Comparison of ENCODE assay signal across 25 mouse cellular contexts in genomic region chr12:116436125-116436524, GRCm38 (mm10). TPM values are rescaled to one million over a fixed set of nuclear protein-coding genes. Genes with fewer than 3 reads are reported as not detected.
DNase-seq lines count a peak whose midpoint lies in the region; ATAC-seq and TF ChIP-seq lines count a peak whose summit lies in the region.
"Had no signal": no experiment of that assay in that cellular context is flagged by ENCODE, and none has a peak within 500 bp of the region (broad histone marks: within the 10 kb centered on the region; RNA-seq: fewer than 3 reads in every experiment).

No protein-coding gene starts in this region.

- 88% methylated on average over 3 of the region's 3 CpGs for WGBS in liver, adult 2 months
- 66% methylated on average over 3 of the region's 3 CpGs for WGBS in liver, postnatal 0 days (ENCODE audit: insufficient replicate concordance)

- no peaks in the 10 kb centered on the region for H3K27me3 ChIP-seq in liver, adult 2 months (ENCODE audit: control insufficient read depth, insufficient read depth, low read length)
- H3K27me3 ChIP-seq in liver, postnatal 0 days (ENCODE audit: insufficient read depth, low read length): no peaks in the 10 kb centered on the region
- H3K27me3 ChIP-seq in MEL (ENCODE audit: control insufficient read depth in 1 of 2, insufficient read depth in 2 of 2, low read length in 2 of 2): no peaks in the 10 kb centered on the region
- H3K27me3 ChIP-seq: CH12.LX; heart, embryonic 13.5 days; hindbrain, embryonic 12.5 days had no signal

- TF ChIP-seq POLR2A in liver, adult 2 months (IDR thresholded peaks at IDR 0.05; ENCODE audit: extremely low read depth, insufficient read depth, low read length): no peak
- TF ChIP-seq POLR2A in MEL (IDR thresholded peaks at IDR 0.05; ENCODE audit: control insufficient read depth in 1 of 2, insufficient read depth in 1 of 2, low read depth in 1 of 2, low read length in 2 of 2, poor library complexity in 1 of 2): no peak

- no peak for TF ChIP-seq EP300 in liver, postnatal 0 days (IDR thresholded peaks at IDR 0.05; ENCODE audit: low read depth)
- 0 out of 4 replicates have a peak, but pooled peaks of 1 of the 2 experiments have one; percentile 34 for TF ChIP-seq EP300 in MEL (IDR thresholded peaks at IDR 0.05; ENCODE audit: low read depth in 1 of 2, low read length in 2 of 2)

- H3K36me3 ChIP-seq in liver, adult 2 months (ENCODE audit: control insufficient read depth, insufficient read depth, low read length): no peaks in the 10 kb centered on the region; the same call in 1 of the 2 replicates
- peaks cover 60% of the 10 kb centered on the region for H3K36me3 ChIP-seq in liver, postnatal 0 days (replicated peaks; ENCODE audit: insufficient read depth, low read length)
- peaks cover 11 to 65% of the 10 kb centered on the region in 2 experiments for H3K36me3 ChIP-seq in MEL (ENCODE audit: control insufficient read depth in 1 of 2, insufficient read depth in 2 of 2, low read length in 2 of 2)

- no peaks in the 10 kb centered on the region for H3K9me3 ChIP-seq in liver, postnatal 0 days (ENCODE audit: low read length)
- no peaks in the 10 kb centered on the region for H3K9me3 ChIP-seq in MEL (replicated peaks; ENCODE audit: insufficient read depth, low read length)
- H3K9me3 ChIP-seq: embryonic facial prominence, embryonic 10.5 days; heart, embryonic 13.5 days; hindbrain, embryonic 12.5 days had no signal

- no peaks in the 10 kb centered on the region for H3K79me2 ChIP-seq in liver, adult 2 months (ENCODE audit: control insufficient read depth, insufficient read depth, low read length)
- H3K79me2 ChIP-seq in MEL (ENCODE audit: control insufficient read depth, insufficient read depth, low read length, poor library complexity): no peaks in the 10 kb centered on the region

- no peak overlapping the region for H3K27ac ChIP-seq in liver, adult 2 months (replicated peaks; ENCODE audit: insufficient read depth, low read depth, low read length)
- no peak overlapping the region for H3K27ac ChIP-seq in liver, postnatal 0 days (ENCODE audit: low read depth)
- H3K27ac ChIP-seq in MEL (ENCODE audit: control insufficient read depth, low read depth, low read length): no peak overlapping the region
- H3K27ac ChIP-seq: embryonic facial prominence, embryonic 10.5 days; gastrocnemius, adult 2 months; heart, embryonic 13.5 days; hindbrain, embryonic 12.5 days had no signal

- no peak for TF ChIP-seq CTCF in liver, adult 2 months (IDR thresholded peaks at IDR 0.05; ENCODE audit: low read depth, low read length)
- TF ChIP-seq CTCF in liver, postnatal 0 days (IDR thresholded peaks at IDR 0.05; ENCODE audit: low read depth): no peak
- TF ChIP-seq CTCF in MEL (IDR thresholded peaks at IDR 0.05 in 2 of 3, conservative IDR thresholded peaks at IDR 0.05 in 1 of 3; ENCODE audit: control insufficient read depth in 1 of 3, insufficient read depth in 1 of 3, low read depth in 2 of 3, low read length in 3 of 3, poor library complexity in 1 of 3, severe bottlenecking in 1 of 3): no peak

- no peak overlapping the region for H3K4me2 ChIP-seq in liver, postnatal 0 days (ENCODE audit: low read depth, low read length)
- H3K4me2 ChIP-seq: heart, embryonic 13.5 days; hindbrain, embryonic 12.5 days had no signal

- H3K4me1 ChIP-seq in liver, adult 2 months (ENCODE audit: control insufficient read depth, insufficient read depth, low read length): no peaks in the 10 kb centered on the region
- no peaks in the 10 kb centered on the region for H3K4me1 ChIP-seq in liver, postnatal 0 days (ENCODE audit: insufficient read depth)
- peaks cover 0 to 3% of the 10 kb centered on the region in 2 experiments; a peak in 2 of 4 replicates for H3K4me1 ChIP-seq in MEL (ENCODE audit: control insufficient read depth in 1 of 2, insufficient read depth in 2 of 2, low read length in 2 of 2)
- H3K4me1 ChIP-seq: embryonic facial prominence, embryonic 10.5 days; heart, embryonic 13.5 days; hindbrain, embryonic 12.5 days had no signal

- no peak overlapping the region for H3K9ac ChIP-seq in liver, adult 2 months (ENCODE audit: low read depth, low read length)
- no peak overlapping the region for H3K9ac ChIP-seq in liver, postnatal 0 days (replicated peaks)
- no peak overlapping the region for H3K9ac ChIP-seq in MEL (ENCODE audit: control insufficient read depth, low read depth, low read length, poor library complexity, severe bottlenecking)
- H3K9ac ChIP-seq: heart, embryonic 13.5 days; hindbrain, embryonic 12.5 days had no signal

- DNase-seq in liver, adult 2 months (ENCODE audit: extremely low read depth, low read depth, low spot score): peak; percentile 25
- no peak for DNase-seq in liver, postnatal 0 days
- peak; percentile 84 for DNase-seq in MEL (ENCODE audit: low read depth, low spot score)
- DNase-seq in cerebellum, adult 18-20 months: no peak
- no peak for DNase-seq in cerebellum, postnatal 10 days
- no peak for DNase-seq in kidney, postnatal 14 days
- DNase-seq: adrenal gland, postnatal 14 days; cerebellum, adult 11 months; cerebellum, adult 9-10 months; cerebellum, postnatal 36 days; gastrocnemius, adult 2 months; gastrocnemius, postnatal 25 days; heart, adult 11 months; heart, postnatal 36 days had no signal

- TF ChIP-seq RAD21 in MEL (IDR thresholded peaks at IDR 0.05; ENCODE audit: low read depth, low read length): no peak

- no peak for ATAC-seq in liver, postnatal 0 days
- ATAC-seq in granulocyte monocyte progenitor cell, adult 5-6 weeks (replicated peaks; ENCODE audit: poor library complexity, severe bottlenecking): peak; percentile 70
- ATAC-seq in megakaryocyte progenitor cell, adult 5-6 weeks (replicated peaks; ENCODE audit: poor library complexity): peak; percentile 65
- ATAC-seq: activated CD4-positive, CD25-positive, alpha-beta regulatory T cell, adult 4 months; forebrain, embryonic 14.5 days; hindbrain, embryonic 16.5 days; inflammation-experienced regulatory T-cells, adult 6 months had no signal

- H3K4me3 ChIP-seq in liver, adult 2 months (ENCODE audit: insufficient read depth, low read depth, low read length): no peak overlapping the region
- no peak overlapping the region for H3K4me3 ChIP-seq in liver, postnatal 0 days (ENCODE audit: low read depth, low read length)
- no peak overlapping the region for H3K4me3 ChIP-seq in MEL (ENCODE audit: control insufficient read depth in 1 of 2, insufficient read depth in 1 of 2, low read depth in 2 of 2, low read length in 2 of 2)
- H3K4me3 ChIP-seq: embryonic facial prominence, embryonic 10.5 days; gastrocnemius, adult 2 months; heart, embryonic 13.5 days; hindbrain, embryonic 12.5 days had no signal

TF ChIP-seq in MEL, 35 proteins besides CTCF, POLR2A, EP300 and RAD21:
- TF ChIP-seq USF1 (IDR thresholded peaks at IDR 0.05; ENCODE audit: low read depth, low read length) (no peak), ZC3H11A (IDR thresholded peaks at IDR 0.05; ENCODE audit: low read depth, low read length) (no peak), SMC3 (IDR thresholded peaks at IDR 0.05; ENCODE audit: low read depth, low read length) (peak; percentile 2; the same call in 1 of the 2 replicates), MXI1 (IDR thresholded peaks at IDR 0.05; ENCODE audit: low read depth, low read length) (no peak), BHLHE40 (IDR thresholded peaks at IDR 0.05; ENCODE audit: borderline replicate concordance, low read depth, low read length) (no peak)

RNA-seq across cellular contexts. Expression of gene Ncapg2, which starts 30.9 kb away (rescaled TPM):
- 2.1 and 3.7 TPM in 2 replicates for total RNA-seq in liver, adult 2 months (2014; rRNA removed)
- polyA plus RNA-seq in liver, adult 2 months (2012; rRNA removed): 0.21 and 0.27 TPM in 2 replicates
- polyA plus RNA-seq in liver, postnatal 0 days (2015; fragmentation: Nextera tagmentation; extraction: Ambion mirVana): 15.9 and 21.2 TPM in 2 replicates
- 95.2 and 104 TPM in 2 replicates for total RNA-seq in MEL (2012; rRNA removed)
- 100 to 1,000 TPM in 1 of 2 experiments, 10 to 100 TPM in 1; 89.3 to 102 TPM for polyA plus RNA-seq in MEL (2012; ENCODE audit: insufficient read depth in 1 of 2, insufficient read length in 2 of 2, low read depth in 1 of 2, low replicate concordance in 2 of 2, missing spikeins in 1 of 2)
- total RNA-seq in granulocyte monocyte progenitor cell, adult 5-6 weeks (2014; fragmentation: Nextera tagmentation): 54.2 and 54.7 TPM in 2 replicates
- total RNA-seq in granulocyte monocyte progenitor cell, adult 5-6 weeks (2017): 113 and 123 TPM in 2 replicates
- 68.9 and 72.7 TPM in 2 replicates for total RNA-seq in megakaryocyte progenitor cell, adult 5-6 weeks (2015)
- 139 and 142 TPM in 2 replicates for total RNA-seq in megakaryocyte progenitor cell, adult 5-6 weeks (2017)

RNA-seq across cellular contexts. Expression of gene Ptprn2, which starts 49.4 kb away (rescaled TPM):
- total RNA-seq in liver, adult 2 months (2014; rRNA removed): 0.13 TPM in 1 of 2 replicates, not detected in the other
- polyA plus RNA-seq in liver, adult 2 months (2012; rRNA removed): 0.06 TPM in 1 of 2 replicates, not detected in the other
- 0.14 TPM in 1 of 2 replicates, not detected in the other for polyA plus RNA-seq in liver, postnatal 0 days (2015; fragmentation: Nextera tagmentation; extraction: Ambion mirVana)
- total RNA-seq in MEL (2012; rRNA removed): not detected in 2 replicates
- polyA plus RNA-seq in MEL (2012; ENCODE audit: insufficient read depth in 1 of 2, insufficient read length in 2 of 2, low read depth in 1 of 2, low replicate concordance in 2 of 2, missing spikeins in 1 of 2): not detected
- not detected in 2 replicates for total RNA-seq in granulocyte monocyte progenitor cell, adult 5-6 weeks (2014; fragmentation: Nextera tagmentation)
- not detected in 2 replicates for total RNA-seq in granulocyte monocyte progenitor cell, adult 5-6 weeks (2017)
- total RNA-seq in megakaryocyte progenitor cell, adult 5-6 weeks (2015): not detected in 2 replicates
- total RNA-seq in megakaryocyte progenitor cell, adult 5-6 weeks (2017): not detected in 2 replicates
- total RNA-seq: CH12.LX; gastrocnemius, adult 2 months; gastrocnemius, postnatal 25 days had no signal
- polyA plus RNA-seq: activated CD4-positive, CD25-positive, alpha-beta regulatory T cell, adult 4 months; heart, postnatal 0 days had no signal

Comparison
In these comparisons a context has a peak if more than half of its experiments do, and no peak if none do; other contexts are left out.
1. DNase-seq: peak in liver, adult 2 months (single experiment) and MEL (single experiment); none in liver, postnatal 0 days (single experiment), cerebellum, adult 18-20 months (0 of 2), cerebellum, postnatal 10 days (0 of 2) and kidney, postnatal 14 days (single experiment).
2. RNA of gene Ncapg2, which starts 30.9 kb away (total RNA-seq): 68.9 to 142 TPM in megakaryocyte progenitor cell, adult 5-6 weeks, 54.2 to 123 TPM in granulocyte monocyte progenitor cell, adult 5-6 weeks and 95.2 to 104 TPM in MEL; 2.1 to 3.7 TPM in liver, adult 2 months; every median in the first group is over 10 times any median in the second.